Mouse (Mus musculus) forebrain, embryonic 16.5 days (tissue): ENCODE measurements around the gene Gngt2. TPM values are rescaled to one million over a fixed set of nuclear protein-coding genes. Genes with fewer than 3 reads are reported as not detected.

ENCODE experiments used
- polyA plus RNA-seq: library from polyadenylated mRNA; unstranded; fragments of >200 nt; fragmentation: Nextera tagmentation; extraction: Ambion mirVana; gene quantifications from 2 replicates; pipeline ENCODE4 v1.2.1, GENCODE M21; 2015

Gene Gngt2
- polyA plus RNA-seq, 1 experiment from 2014 or later = 2.7 TPM

Other genes starting within 250 kb of the Gngt2 start
- gene Ngfr, start 249.5 kb upstream of the Gngt2 start, polyA plus RNA-seq = 8.2 and 8.7 TPM in 2 replicates
- 182 and 185 TPM in 2 replicates for gene Phb, start 170.3 kb upstream of the Gngt2 start, polyA plus RNA-seq
- 36.8 and 38.5 TPM in 2 replicates for gene Zfp652, start 124.5 kb upstream of the Gngt2 start, polyA plus RNA-seq
- 1.3 and 2.4 TPM in 2 replicates for gene B130006D01Rik, start 113.6 kb upstream of the Gngt2 start, polyA plus RNA-seq
- not detected in 2 replicates for gene Phospho1, start 12.7 kb upstream of the Gngt2 start, polyA plus RNA-seq
- gene Abi3, start 5.3 kb downstream of the Gngt2 start, polyA plus RNA-seq = 1.5 and 2.0 TPM in 2 replicates
- gene B4galnt2, start 77.7 kb downstream of the Gngt2 start, polyA plus RNA-seq = not detected in 2 replicates
- gene Igf2bp1, start 168.7 kb downstream of the Gngt2 start, polyA plus RNA-seq = 20.2 and 22.4 TPM in 2 replicates
- gene Gip, start 187.3 kb downstream of the Gngt2 start, polyA plus RNA-seq = not detected in 2 replicates
- 113 and 129 TPM in 2 replicates for gene Snf8, start 197.7 kb downstream of the Gngt2 start, polyA plus RNA-seq
- gene Ube2z, start 228.2 kb downstream of the Gngt2 start, polyA plus RNA-seq = 35.4 and 36.5 TPM in 2 replicates
- 408 and 422 TPM in 2 replicates for gene Atp5g1, start 238.5 kb downstream of the Gngt2 start, polyA plus RNA-seq